Mouse (Mus musculus) MEL (cell line): Measurements from ENCODE around the gene Eif5a. TPM values are rescaled to one million over a fixed set of nuclear protein-coding genes. Genes with fewer than 3 reads are reported as not detected.

Experiments
- DNase-seq: peaks from one replicate; pipeline ENCODE4 v3.0.0; 2011; ENCODE audit warnings: low read depth, low spot score
- H3K27ac ChIP-seq: 2 replicates; pipeline ENCODE4 v1.5.1; 2012; ENCODE audit warnings: low read depth, mild to moderate bottlenecking, control low read depth, low read length, moderate library complexity; ENCODE audit not compliant: control insufficient read depth
- H3K27me3 ChIP-seq, 2 experiments: fragments of 150-350 bp in 1 of 2; sonication (generic) in 1 of 2; 2 replicates each; pipeline ENCODE4 v1.6.1; 2012; ENCODE audit warnings: low read length in 2 of 2, mild to moderate bottlenecking in 2 of 2, improper control_type of control experiment in 1 of 2, moderate library complexity in 1 of 2; ENCODE audit not compliant: insufficient read depth in 2 of 2, control insufficient read depth in 1 of 2
- H3K36me3 ChIP-seq, 2 experiments: 2 replicates each; pipeline ENCODE4 v1.6.1; 2012 to 2014; ENCODE audit warnings: low read length in 2 of 2, improper control_type of control experiment in 1 of 2, inconsistent platforms in 1 of 2, mild to moderate bottlenecking in 1 of 2; ENCODE audit not compliant: insufficient read depth in 2 of 2, control insufficient read depth in 1 of 2
- H3K4me1 ChIP-seq, 2 experiments: fragments of 150-350 bp in 1 of 2; sonication (generic) in 1 of 2; 2 replicates each; pipeline ENCODE4 v1.6.1; 2012; ENCODE audit warnings: low read length in 2 of 2, improper control_type of control experiment in 1 of 2, mild to moderate bottlenecking in 1 of 2; ENCODE audit not compliant: insufficient read depth in 2 of 2, control insufficient read depth in 1 of 2
- H3K4me3 ChIP-seq, 2 experiments: fragments of 150-350 bp in 1 of 2; sonication (generic) in 1 of 2; 2 replicates each; pipeline ENCODE4 v1.5.1; 2012; ENCODE audit warnings: low read depth in 2 of 2, low read length in 2 of 2, mild to moderate bottlenecking in 2 of 2, moderate library complexity in 2 of 2, control low read depth in 1 of 2, improper control_type of control experiment in 1 of 2; ENCODE audit not compliant: control insufficient read depth in 1 of 2, insufficient read depth in 1 of 2
- H3K79me2 ChIP-seq: 2 replicates; pipeline ENCODE4 v1.6.1; 2012; ENCODE audit warnings: mild to moderate bottlenecking, low read length, moderate library complexity; ENCODE audit not compliant: control insufficient read depth, poor library complexity, insufficient read depth
- H3K9ac ChIP-seq: 2 replicates; pipeline ENCODE4 v1.6.1; 2012; ENCODE audit warnings: low read depth, mild to moderate bottlenecking, control low read depth, low read length, moderate library complexity; ENCODE audit not compliant: control insufficient read depth, poor library complexity, severe bottlenecking
- H3K9me3 ChIP-seq: fragments of 150-350 bp; sonication (generic); replicated peaks from 2 replicates; pipeline ENCODE4 v1.6.1; 2012; ENCODE audit warnings: mild to moderate bottlenecking, low read length, improper control_type of control experiment, moderate library complexity; ENCODE audit not compliant: insufficient read depth
- CHD1 ChIP-seq: IDR thresholded peaks from 2 replicates; pipeline ENCODE4 v1.6.1; 2012; ENCODE audit warnings: low read depth, mild to moderate bottlenecking, inconsistent platforms, low read length, improper control_type of control experiment
- CHD2 ChIP-seq: IDR thresholded peaks from 2 replicates; pipeline ENCODE4 v1.6.1; 2011; ENCODE audit warnings: low read length, improper control_type of control experiment
- E2F4 ChIP-seq: IDR thresholded peaks from 2 replicates; pipeline ENCODE4 v1.6.1; 2011; ENCODE audit warnings: low read depth, low read length, improper control_type of control experiment, borderline replicate concordance
- GABPA ChIP-seq: IDR thresholded peaks from 2 replicates; pipeline ENCODE4 v1.6.1; 2012; ENCODE audit warnings: low read depth, mild to moderate bottlenecking, inconsistent platforms, low read length, improper control_type of control experiment, moderate library complexity
- GATA1 ChIP-seq: IDR thresholded peaks from 2 replicates; pipeline ENCODE4 v1.6.1; 2011; ENCODE audit warnings: low read depth, low read length, improper control_type of control experiment
- KAT2A ChIP-seq: conservative IDR thresholded peaks from 2 replicates; pipeline ENCODE4 v1.6.1; 2012; ENCODE audit warnings: low read depth, low read length, improper control_type of control experiment, inconsistent platforms
- MEF2A ChIP-seq: IDR thresholded peaks from 2 replicates; pipeline ENCODE4 v1.6.1; 2014; ENCODE audit warnings: low read depth, mild to moderate bottlenecking, inconsistent platforms, low read length, improper control_type of control experiment; ENCODE audit not compliant: poor library complexity, insufficient replicate concordance, severe bottlenecking; ENCODE audit errors: extremely low read depth
- MXI1 ChIP-seq: IDR thresholded peaks from 2 replicates; pipeline ENCODE4 v1.6.1; 2011; ENCODE audit warnings: mild to moderate bottlenecking, low read depth, low read length, improper control_type of control experiment
- MYC ChIP-seq: IDR thresholded peaks from 2 replicates; pipeline ENCODE4 v1.6.1; 2011; ENCODE audit warnings: low read depth, mild to moderate bottlenecking, low read length, improper control_type of control experiment, moderate library complexity
- NRF1 ChIP-seq: IDR thresholded peaks from 2 replicates; pipeline ENCODE4 v1.6.1; 2014; ENCODE audit warnings: low read depth, mild to moderate bottlenecking, inconsistent platforms, low read length, improper control_type of control experiment, moderate library complexity; ENCODE audit not compliant: poor library complexity, insufficient read depth, severe bottlenecking
- POLR2A ChIP-seq, 2 experiments: IDR thresholded peaks; 2 replicates each; pipeline ENCODE4 v1.6.1; 2011 to 2012; ENCODE audit warnings: low read length in 2 of 2, mild to moderate bottlenecking in 2 of 2, control low read depth in 1 of 2, improper control_type of control experiment in 1 of 2, low read depth in 1 of 2, moderate library complexity in 1 of 2; ENCODE audit not compliant: control insufficient read depth in 1 of 2, insufficient read depth in 1 of 2, poor library complexity in 1 of 2
- POLR2AphosphoS2 ChIP-seq: IDR thresholded peaks from 2 replicates; pipeline ENCODE4 v1.6.1; 2011; ENCODE audit warnings: low read length, improper control_type of control experiment
- POLR2AphosphoS5 ChIP-seq: IDR thresholded peaks from 2 replicates; pipeline ENCODE4 v1.6.1; 2012; ENCODE audit warnings: low read depth, borderline replicate concordance, mild to moderate bottlenecking, inconsistent platforms, low read length, moderate library complexity, mixed read lengths
- RAD21 ChIP-seq: IDR thresholded peaks from 2 replicates; pipeline ENCODE4 v1.6.1; 2011; ENCODE audit warnings: mild to moderate bottlenecking, low read depth, low read length, improper control_type of control experiment
- SIN3A ChIP-seq: IDR thresholded peaks from 2 replicates; pipeline ENCODE4 v1.6.1; 2012; ENCODE audit warnings: low read length, improper control_type of control experiment, inconsistent platforms
- TCF12 ChIP-seq: IDR thresholded peaks from 2 replicates; pipeline ENCODE4 v1.6.1; 2014; ENCODE audit warnings: low read depth, mild to moderate bottlenecking, inconsistent platforms, low read length, improper control_type of control experiment, moderate library complexity
- USF1 ChIP-seq: IDR thresholded peaks from 2 replicates; pipeline ENCODE4 v1.6.1; 2014; ENCODE audit warnings: low read depth, mild to moderate bottlenecking, inconsistent platforms, low read length, improper control_type of control experiment, moderate library complexity
- ZMIZ1 ChIP-seq: IDR thresholded peaks from 2 replicates; pipeline ENCODE4 v1.6.1; 2012; ENCODE audit warnings: low read depth, mild to moderate bottlenecking, inconsistent platforms, low read length, improper control_type of control experiment, moderate library complexity
- polyA plus RNA-seq, 2 experiments: library from polyadenylated mRNA; stranded (reverse) in 1 of 2; unstranded in 1 of 2; fragments of >175 nt in 1 of 2; fragments of >200 nt in 1 of 2; gene quantifications; 2 replicates each; pipeline versions ENCODE4 v1.2.1 to v1.2.4; 2012; ENCODE audit warnings: low replicate concordance in 2 of 2, low read depth in 1 of 2; ENCODE audit not compliant: insufficient read length in 2 of 2, insufficient read depth in 1 of 2, missing spikeins in 1 of 2
- total RNA-seq: library from RNA; depleted of rRNA; stranded (reverse); fragments of 300-350 nt; gene quantifications from 2 replicates; pipeline ENCODE4 v1.2.3, GENCODE M21; 2012

The Eif5a gene
- total and polyA plus RNA-seq, 3 experiments = 1,272 to 3,185 (median 1,428) TPM

DNA sequence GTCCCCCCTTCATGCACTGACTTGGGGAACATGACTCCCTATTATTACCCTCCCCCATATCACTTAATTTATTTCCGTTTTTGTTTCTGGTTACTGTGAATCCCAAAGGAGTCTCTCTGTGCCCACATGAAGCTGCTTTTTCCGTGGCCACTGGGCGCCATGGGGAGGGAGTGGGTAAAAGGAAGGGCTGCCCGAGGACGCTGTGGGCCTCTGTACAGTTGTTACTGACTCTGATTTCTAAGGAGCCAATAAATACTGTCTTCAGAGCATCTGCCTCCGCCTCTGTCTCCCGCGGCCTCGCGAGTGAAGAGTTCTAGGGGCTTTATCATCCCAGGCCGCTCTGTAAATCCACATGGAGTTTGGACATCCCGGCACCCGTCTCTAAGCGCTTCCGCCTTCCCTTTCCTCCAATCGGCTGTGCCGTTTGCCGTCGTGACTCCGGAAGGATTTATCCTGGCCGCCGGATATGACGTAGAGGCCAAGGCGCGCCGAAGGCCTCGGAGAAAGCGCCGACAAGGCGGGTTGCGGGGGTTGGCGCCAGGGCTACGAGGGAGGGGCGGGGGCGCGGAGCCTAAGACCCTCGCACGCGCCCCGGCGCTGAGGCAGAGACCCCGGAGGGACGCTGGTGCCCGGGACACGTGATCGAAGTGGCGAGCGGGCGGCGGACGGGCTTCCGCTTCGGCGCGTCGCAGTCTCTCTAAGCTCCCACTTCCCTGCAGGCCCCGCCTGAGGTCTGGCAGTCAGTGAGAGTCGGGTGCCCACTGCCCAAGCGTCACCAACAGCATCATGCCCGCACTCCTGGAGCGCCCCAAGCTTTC lies 8.0 kb downstream of the Eif5a start, which contains the start of gene Gps2 (continued):
- TF ChIP-seq MXI1 (peak; percentile 97), POLR2AphosphoS5 (no peak), POLR2A (IDR thresholded peaks at IDR 0.05; ENCODE audit: control insufficient read depth in 1 of 2, insufficient read depth in 1 of 2, low read depth in 1 of 2, low read length in 2 of 2, poor library complexity in 1 of 2) (peak; percentile 79 to 87), TCF12 (peak; percentile 73)
- TF ChIP-seq, all 39 proteins: peak for 22

DNA sequence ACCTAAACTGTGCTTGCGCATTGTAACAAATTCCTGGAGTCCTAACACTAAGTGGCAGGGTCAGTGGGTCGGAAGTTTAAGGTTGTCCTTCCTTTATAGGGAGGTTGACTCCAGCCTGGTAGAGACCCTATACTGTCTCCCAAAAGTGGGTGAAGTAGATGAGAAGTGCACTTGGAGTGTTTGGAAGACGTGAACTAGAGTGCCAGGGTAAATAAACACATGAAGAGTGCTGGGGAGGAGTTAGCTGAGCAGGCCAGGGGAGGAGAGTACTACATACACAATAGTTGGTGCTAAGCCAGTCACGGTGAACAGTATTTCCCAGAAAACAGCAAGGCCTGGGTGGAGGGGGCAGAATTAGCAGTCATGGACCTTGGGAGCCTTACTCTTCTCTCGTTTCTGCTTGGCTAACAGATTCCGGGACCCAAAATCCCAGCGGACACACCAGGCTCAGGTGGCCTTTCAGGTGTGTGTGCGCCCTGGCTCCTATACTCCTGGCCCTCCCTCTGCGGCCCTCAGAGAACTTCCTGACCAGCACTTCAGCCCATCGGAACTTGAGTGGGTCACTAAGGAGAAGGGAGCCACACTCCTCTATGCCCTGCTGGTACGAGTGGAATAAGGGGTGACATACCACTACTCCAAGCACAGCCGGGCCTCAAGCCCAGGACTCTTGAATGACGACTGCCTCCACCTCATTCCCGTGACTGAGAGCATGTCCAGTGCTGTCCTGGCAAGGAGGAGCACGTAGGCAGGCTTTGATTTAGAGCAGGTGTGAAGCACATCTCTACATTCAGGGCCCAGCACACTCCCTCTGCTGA lies 8.8 kb downstream of the Eif5a start:
- Histone ChIP-seq H3K4me3 (peak overlapping the region; percentile 58 to 61), H3K27me3 (no peaks in the 10 kb centered on the region), H3K79me2 (peaks cover 28% of the 10 kb centered on the region), H3K9ac (peak overlapping the region; percentile 78), H3K4me1 (peaks cover 0 to 37% of the 10 kb centered on the region in 2 experiments), H3K36me3 (peaks cover 8 to 35% of the 10 kb centered on the region in 2 experiments), H3K27ac (peak overlapping the region; percentile 80), H3K9me3 (no peaks in the 10 kb centered on the region)
- peak; percentile 41 for DNase-seq
- TF ChIP-seq TCF12 (no peak), CHD1 (no peak), MYC (no peak), KAT2A (no peak), GABPA (no peak), SIN3A (no peak), ZMIZ1 (no peak), MXI1 (no peak), RAD21 (no peak), MEF2A (no peak), GATA1 (no peak)

GRCm38 (mm10) chr11:69911701-69912100 lies 10.1 kb downstream of the Eif5a start:
- H3K79me2 ChIP-seq = peaks cover 19% of the 10 kb centered on the region
- H3K27me3 ChIP-seq = no peaks in the 10 kb centered on the region
- DNase-seq = no peak
- H3K4me3 ChIP-seq = no peak overlapping the region
- no peak overlapping the region for H3K27ac ChIP-seq
- H3K36me3 ChIP-seq = peaks cover 7 to 23% of the 10 kb centered on the region in 2 experiments; a peak in 3 of 4 replicates
- no peak for TF ChIP-seq MYC
- no peak for TF ChIP-seq CHD2
- no peak for TF ChIP-seq USF1
- TF ChIP-seq POLR2AphosphoS2 = no peak
- TF ChIP-seq POLR2A (IDR thresholded peaks at IDR 0.05; ENCODE audit: control insufficient read depth in 1 of 2, insufficient read depth in 1 of 2, low read depth in 1 of 2, low read length in 2 of 2, poor library complexity in 1 of 2) = no peak; a peak in 1 of 4 replicates
- no peak for TF ChIP-seq RAD21
- no peak for TF ChIP-seq CHD1
- no peak for TF ChIP-seq MEF2A
- TF ChIP-seq E2F4 = no peak
- no peak for TF ChIP-seq NRF1
- no peaks in the 10 kb centered on the region for H3K9me3 ChIP-seq
- peaks cover 0 to 26% of the 10 kb centered on the region in 2 experiments; a peak in 3 of 4 replicates for H3K4me1 ChIP-seq
- no peak overlapping the region for H3K9ac ChIP-seq
